Mouse (Mus musculus) megakaryocyte, embryonic 14.5 days (primary cell): Measurements from ENCODE around the gene Unc79.

ENCODE experiments used
- FLI1 ChIP-seq: IDR thresholded peaks from 2 replicates; pipeline ENCODE4 v1.6.1; 2012; ENCODE audit warnings: low read length, inconsistent platforms, mixed read lengths
- GATA1 ChIP-seq: IDR thresholded peaks from 3 replicates; pipeline ENCODE4 v1.6.1; 2012; ENCODE audit warnings: mixed read lengths, low read length, inconsistent platforms, borderline replicate concordance

- no peak for TF ChIP-seq GATA1
- TF ChIP-seq FLI1 = no peak
These were observed 116.3 kb downstream of the Unc79 start for GRCm38 (mm10) chr12:103064944-103065343.
